Mouse (Mus musculus): ENCODE data around the gene Kri1. TPM values are rescaled to one million over a fixed set of nuclear protein-coding genes. Genes with fewer than 3 reads are reported as not detected.

Kri1 gene
- polyA plus RNA-seq, 2 experiments: 13.7 to 43.2 TPM

DNA sequence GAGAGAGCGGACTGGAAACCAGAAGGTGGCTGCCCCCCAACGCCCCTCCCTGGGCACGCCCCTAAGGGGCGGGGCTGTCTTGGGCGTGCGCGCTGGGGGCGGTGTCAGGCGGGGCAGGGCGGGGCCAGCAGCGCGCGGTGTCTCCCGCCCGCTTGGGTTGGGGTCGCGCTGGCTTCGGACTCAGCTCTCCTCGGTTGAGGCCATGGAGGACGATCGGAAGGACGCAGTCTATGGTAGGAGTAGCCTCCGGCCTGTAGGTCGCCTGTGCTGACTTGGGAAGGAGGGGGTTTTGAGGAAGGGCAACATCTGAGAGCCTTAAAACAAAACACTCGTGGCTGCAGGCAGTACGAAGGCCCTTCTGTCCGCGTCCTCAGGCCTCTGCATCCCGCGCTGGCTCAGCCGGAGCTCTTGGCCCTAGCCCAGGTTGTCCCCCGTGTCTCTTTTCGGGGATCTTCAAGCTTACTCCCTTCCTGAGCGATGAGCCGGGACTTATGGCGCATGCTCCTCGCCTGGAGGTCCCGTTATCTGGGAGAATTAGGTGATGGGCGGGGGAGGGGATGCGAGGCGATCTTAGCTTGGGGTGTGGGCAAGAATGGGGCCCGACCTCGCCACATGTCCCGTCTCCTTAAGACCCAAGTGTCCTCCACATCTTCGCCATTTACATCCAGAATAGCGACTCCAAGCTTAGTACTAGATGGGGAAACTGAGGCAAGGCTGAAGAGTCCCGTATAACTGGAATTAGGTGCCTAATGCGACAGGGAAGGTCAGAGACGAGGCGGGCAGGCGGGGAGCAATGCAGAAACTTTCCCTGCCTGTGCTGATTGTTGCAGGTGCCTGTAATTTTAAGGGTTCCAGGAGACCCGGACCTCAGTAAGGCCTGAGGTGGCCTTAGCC, 33.1 kb upstream of the Kri1 start, which contains the start of gene Slc44a2:
Slc44a2 (plus strand) TSS at position 80 of the 894 bp plus-strand sequence.
- under 1% methylated on average over 52 of the region's 52 CpGs for WGBS
- ATAC-seq (ENCODE audit: low FRiP score, low read depth) (peak; percentile 98), DNase-seq (ENCODE audit: low spot score) (peak; percentile 77)
- Histone ChIP-seq H3K36me3 (ENCODE audit: control insufficient read depth, insufficient read depth, low read length) (0 out of 2 replicates have a peak, but pooled peaks cover 3% of the 10 kb centered on the region), H3K4me2 (replicated peaks; ENCODE audit: low read depth, low read length, severe bottlenecking) (peak within 1 kb of the TSS; percentile 85), H3K27ac (replicated peaks; ENCODE audit: low read depth, low read length) (0 out of 2 replicates have a peak within 1 kb of the TSS, but pooled peaks have one; percentile 19), H3K4me3 (replicated peaks; ENCODE audit: low read length) (peak within 1 kb of the TSS; percentile 76), H3K27me3 (ENCODE audit: control insufficient read depth, insufficient read depth, low read length) (no peaks in the 10 kb centered on the region), H3K4me1 (ENCODE audit: control insufficient read depth, insufficient read depth, low read length) (peaks cover 15% of the 10 kb centered on the region), H3K9me3 (ENCODE audit: control insufficient read depth, low read length) (no peaks in the 10 kb centered on the region), H3K9ac (ENCODE audit: low read depth, low read length, severe bottlenecking) (peak within 1 kb of the TSS; percentile 76)
- TF ChIP-seq POLR2A (IDR thresholded peaks at IDR 0.05; ENCODE audit: borderline replicate concordance, extremely low read depth, insufficient read depth, insufficient read length): peak; percentile 80; the same call in 1 of the 2 replicates

DNA sequence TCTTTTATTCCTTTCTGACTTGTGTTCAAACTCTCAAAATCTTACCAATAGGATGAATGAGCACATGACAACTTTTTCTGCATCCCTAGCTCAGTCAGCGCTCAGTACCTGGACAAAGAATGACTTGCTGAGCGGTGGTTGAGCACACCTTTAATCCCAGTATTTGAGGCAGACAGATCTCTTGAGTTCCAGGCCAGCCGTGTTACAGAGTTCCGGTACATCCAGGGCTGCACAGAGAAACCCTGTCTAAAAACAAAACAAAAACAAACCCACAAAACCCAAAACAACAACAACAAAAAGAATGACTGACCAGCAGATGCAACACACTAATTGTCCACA, 32.5 kb upstream of the Kri1 start:
- H3K27me3 ChIP-seq (ENCODE audit: control insufficient read depth, insufficient read depth, low read length): no peaks in the 10 kb centered on the region
- no peaks in the 10 kb centered on the region for H3K9me3 ChIP-seq (ENCODE audit: control insufficient read depth, low read length)
- no peak for DNase-seq (ENCODE audit: low spot score)
- peaks cover 15% of the 10 kb centered on the region for H3K4me1 ChIP-seq (ENCODE audit: control insufficient read depth, insufficient read depth, low read length)
- H3K9ac ChIP-seq (ENCODE audit: low read depth, low read length, severe bottlenecking): peak overlapping the region; percentile 76; the same call in 1 of the 2 replicates
- peak; percentile 14 for ATAC-seq (ENCODE audit: low FRiP score, low read depth)
- 0 out of 2 replicates have a peak, but pooled peaks cover 3% of the 10 kb centered on the region for H3K36me3 ChIP-seq (ENCODE audit: control insufficient read depth, insufficient read depth, low read length)
- H3K4me2 ChIP-seq (replicated peaks; ENCODE audit: low read depth, low read length, severe bottlenecking): peak overlapping the region; percentile 85
- H3K4me3 ChIP-seq (replicated peaks; ENCODE audit: low read length): peak overlapping the region; percentile 76
- TF ChIP-seq POLR2A (IDR thresholded peaks at IDR 0.05; ENCODE audit: borderline replicate concordance, extremely low read depth, insufficient read depth, insufficient read length): no peak
- WGBS: 31% methylated on average over 4 of the region's 4 CpGs
- no peak overlapping the region for H3K27ac ChIP-seq (replicated peaks; ENCODE audit: low read depth, low read length)

DNA sequence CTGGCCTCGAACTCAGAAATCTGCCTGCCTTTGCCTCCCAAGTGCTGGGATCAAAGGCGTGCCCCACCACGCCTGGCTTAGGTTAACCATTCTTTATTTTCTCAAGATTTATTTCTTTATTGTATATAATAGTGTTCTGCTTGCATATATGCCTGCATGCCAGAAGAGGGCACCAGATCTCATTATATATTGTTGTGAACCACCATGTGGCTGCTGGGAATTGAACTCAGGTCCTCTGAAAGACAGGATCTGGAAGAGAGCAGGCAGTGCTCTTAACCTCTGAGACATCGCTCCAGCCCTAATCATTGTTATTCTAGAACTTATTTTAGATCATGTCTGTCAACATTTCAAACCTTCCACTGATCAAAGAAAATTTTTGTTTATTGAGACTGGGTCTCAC, 31.7 kb upstream of the Kri1 start:
- no peaks in the 10 kb centered on the region for H3K36me3 ChIP-seq (ENCODE audit: control insufficient read depth, insufficient read depth, low read length)
- 90% methylated on average over 4 of the region's 4 CpGs for WGBS
- no peak for TF ChIP-seq POLR2A (IDR thresholded peaks at IDR 0.05; ENCODE audit: borderline replicate concordance, extremely low read depth, insufficient read depth, insufficient read length)
- no peak overlapping the region for H3K9ac ChIP-seq (ENCODE audit: low read depth, low read length, severe bottlenecking)
- H3K4me2 ChIP-seq (replicated peaks; ENCODE audit: low read depth, low read length, severe bottlenecking): no peak overlapping the region
- peaks cover 15% of the 10 kb centered on the region for H3K4me1 ChIP-seq (ENCODE audit: control insufficient read depth, insufficient read depth, low read length)
- no peak for ATAC-seq (ENCODE audit: low FRiP score, low read depth)
- H3K27me3 ChIP-seq (ENCODE audit: control insufficient read depth, insufficient read depth, low read length): no peaks in the 10 kb centered on the region
- no peak for DNase-seq (ENCODE audit: low spot score)
- H3K9me3 ChIP-seq (ENCODE audit: control insufficient read depth, low read length): no peaks in the 10 kb centered on the region
- no peak overlapping the region for H3K4me3 ChIP-seq (replicated peaks; ENCODE audit: low read length)
- no peak overlapping the region for H3K27ac ChIP-seq (replicated peaks; ENCODE audit: low read depth, low read length)

DNA sequence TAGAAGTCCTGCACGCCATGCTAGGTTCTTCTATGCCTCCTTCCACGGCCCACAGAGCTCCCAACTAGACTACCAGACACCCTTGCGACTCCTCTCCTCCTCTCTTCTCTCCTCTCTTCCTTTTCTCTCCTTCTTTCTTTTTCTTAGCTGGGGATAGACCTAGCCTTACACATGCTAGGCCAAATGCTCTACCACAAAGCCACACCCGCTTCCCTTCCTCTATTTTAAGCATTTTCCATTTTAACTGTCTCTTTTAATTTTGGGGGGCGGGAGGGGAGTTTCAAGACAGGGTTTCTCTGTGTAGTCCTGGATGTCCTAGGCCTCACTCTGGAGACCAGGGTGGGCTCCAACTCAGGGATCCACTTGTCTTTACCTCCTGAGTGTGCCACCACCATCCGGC, 31.0 kb upstream of the Kri1 start:
- DNase-seq (ENCODE audit: low spot score) (no peak), ATAC-seq (ENCODE audit: low FRiP score, low read depth) (no peak)
- H3K9ac ChIP-seq (ENCODE audit: low read depth, low read length, severe bottlenecking): no peak overlapping the region
- no peak overlapping the region for H3K4me3 ChIP-seq (replicated peaks; ENCODE audit: low read length)
- H3K36me3 ChIP-seq (ENCODE audit: control insufficient read depth, insufficient read depth, low read length): no peaks in the 10 kb centered on the region
- WGBS: 92% methylated on average over 6 of the region's 6 CpGs
- H3K4me2 ChIP-seq (replicated peaks; ENCODE audit: low read depth, low read length, severe bottlenecking): no peak overlapping the region
- H3K27me3 ChIP-seq (ENCODE audit: control insufficient read depth, insufficient read depth, low read length): no peaks in the 10 kb centered on the region
- H3K9me3 ChIP-seq (ENCODE audit: control insufficient read depth, low read length): no peaks in the 10 kb centered on the region
- TF ChIP-seq POLR2A (IDR thresholded peaks at IDR 0.05; ENCODE audit: borderline replicate concordance, extremely low read depth, insufficient read depth, insufficient read length): no peak
- no peak overlapping the region for H3K27ac ChIP-seq (replicated peaks; ENCODE audit: low read depth, low read length)
- peaks cover 15% of the 10 kb centered on the region for H3K4me1 ChIP-seq (ENCODE audit: control insufficient read depth, insufficient read depth, low read length)

DNA sequence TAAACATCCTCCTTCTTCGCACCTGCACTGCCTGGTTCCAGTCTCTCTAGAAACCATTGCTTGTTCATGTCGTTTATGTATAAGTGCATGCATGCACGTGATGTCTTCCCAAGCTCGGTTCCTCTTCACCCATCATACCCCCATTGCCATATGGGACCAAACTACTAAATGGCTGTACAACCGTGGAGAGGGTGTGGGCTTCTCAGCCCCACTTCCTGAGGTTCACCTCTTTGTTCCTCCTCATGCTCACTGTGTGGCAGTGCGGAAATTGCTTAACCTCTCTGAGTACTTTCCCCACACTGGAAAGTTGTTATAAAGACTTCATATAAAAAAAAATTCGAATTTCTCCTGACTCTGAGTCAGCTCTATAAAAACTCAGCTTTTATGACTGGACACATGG, 28.9 kb upstream of the Kri1 start:
- Histone ChIP-seq H3K4me1 (ENCODE audit: control insufficient read depth, insufficient read depth, low read length) (peaks cover 6% of the 10 kb centered on the region), H3K9ac (ENCODE audit: low read depth, low read length, severe bottlenecking) (no peak overlapping the region), H3K4me3 (replicated peaks; ENCODE audit: low read length) (no peak overlapping the region), H3K4me2 (replicated peaks; ENCODE audit: low read depth, low read length, severe bottlenecking) (no peak overlapping the region), H3K9me3 (ENCODE audit: control insufficient read depth, low read length) (no peaks in the 10 kb centered on the region), H3K27ac (replicated peaks; ENCODE audit: low read depth, low read length) (no peak overlapping the region), H3K27me3 (ENCODE audit: control insufficient read depth, insufficient read depth, low read length) (peaks cover 11% of the 10 kb centered on the region), H3K36me3 (ENCODE audit: control insufficient read depth, insufficient read depth, low read length) (no peaks in the 10 kb centered on the region)
- DNase-seq (ENCODE audit: low spot score): no peak
- ATAC-seq (ENCODE audit: low FRiP score, low read depth): no peak
- 68% methylated on average over 7 of the region's 7 CpGs for WGBS
- no peak for TF ChIP-seq POLR2A (IDR thresholded peaks at IDR 0.05; ENCODE audit: borderline replicate concordance, extremely low read depth, insufficient read depth, insufficient read length)

Data from limb, embryonic 14.5 days (tissue).